Mouse (Mus musculus) embryonic facial prominence, embryonic 11.5 days (tissue): ENCODE results near the gene Rac2. TPM values are rescaled to one million over a fixed set of nuclear protein-coding genes. Genes with fewer than 3 reads are reported as not detected.
A peak's percentile ranks its signal among the peaks of the same experiment; 100 is the strongest.

ENCODE experiments used
- ATAC-seq: fragments of 200-750 bp; cut with Nextera tagmentation; replicated peaks from 2 replicates; pipeline ENCODE4 v1.8.0; 2017; ENCODE audit warnings: low read depth; ENCODE audit not compliant: insufficient number of reproducible peaks, low FRiP score, low TSS enrichment
- DNase-seq: peaks from one replicate; pipeline ENCODE4 v3.0.0-alpha.2; 2015; ENCODE audit warnings: low spot score
- H3K27ac ChIP-seq: fragments of 300-500 bp; sonication (generic); replicated peaks from 2 replicates; pipeline ENCODE4 v1.5.1; 2014; ENCODE audit warnings: mild to moderate bottlenecking, low read depth, low read length, control low read depth
- H3K27me3 ChIP-seq: fragments of 300-500 bp; sonication (generic); 2 replicates; pipeline ENCODE4 v1.6.1; 2014; ENCODE audit warnings: mild to moderate bottlenecking, low read length, moderate library complexity, mixed read lengths; ENCODE audit not compliant: control insufficient read depth, insufficient read depth
- H3K36me3 ChIP-seq: fragments of 300-500 bp; sonication (generic); replicated peaks from 2 replicates; pipeline ENCODE4 v1.6.1; 2014; ENCODE audit warnings: low read depth, mild to moderate bottlenecking, low read length, moderate library complexity, mixed read lengths; ENCODE audit not compliant: control insufficient read depth, insufficient read depth
- H3K4me1 ChIP-seq: fragments of 300-500 bp; sonication (generic); 2 replicates; pipeline ENCODE4 v1.6.1; 2014; ENCODE audit warnings: low read length, mixed read lengths; ENCODE audit not compliant: control insufficient read depth, insufficient read depth
- H3K4me2 ChIP-seq: fragments of 300-500 bp; sonication (generic); 2 replicates; pipeline ENCODE4 v1.6.1; 2014; ENCODE audit warnings: low read depth, mild to moderate bottlenecking, control low read depth, low read length, moderate library complexity
- H3K4me3 ChIP-seq: fragments of 300-500 bp; sonication (generic); 2 replicates; pipeline ENCODE4 v1.5.1; 2014; ENCODE audit warnings: low read depth, low read length, control low read depth
- H3K9ac ChIP-seq: fragments of 300-500 bp; sonication (generic); replicated peaks from 2 replicates; pipeline ENCODE4 v1.6.1; 2014; ENCODE audit warnings: mild to moderate bottlenecking, control low read depth, low read length
- H3K9me3 ChIP-seq: fragments of 300-500 bp; sonication (generic); replicated peaks from 2 replicates; pipeline ENCODE4 v1.6.1; 2016; ENCODE audit warnings: mild to moderate bottlenecking, low read length, inconsistent platforms, mixed read lengths; ENCODE audit not compliant: control insufficient read depth
- whole genome bisulfite sequencing: fragments of 180-500 bp; shearing (Covaris S2); extraction: QIAGEN DNeasy Blood & Tissue Kit; methylation state at CpG from one replicate; pipeline ENCODE4 v1.1.7; 2014; 5-methylcytosine and 5-hydroxymethylcytosine counted together
- polyA plus RNA-seq: library from polyadenylated mRNA; unstranded; fragments of >200 nt; fragmentation: Nextera tagmentation; extraction: Ambion mirVana; gene quantifications from 2 replicates; pipeline ENCODE4 v1.2.1, GENCODE M21; 2014

Gene Rac2
- polyA plus RNA-seq, 1 experiment from 2014 or later = 4.5 TPM

GRCm38 (mm10) chr15:78567608-78568120 lies 4.9 kb downstream of the Rac2 start:
- H3K9ac ChIP-seq = no peak overlapping the region
- WGBS = 72% methylated on average over 9 of the region's 9 CpGs

DNA sequence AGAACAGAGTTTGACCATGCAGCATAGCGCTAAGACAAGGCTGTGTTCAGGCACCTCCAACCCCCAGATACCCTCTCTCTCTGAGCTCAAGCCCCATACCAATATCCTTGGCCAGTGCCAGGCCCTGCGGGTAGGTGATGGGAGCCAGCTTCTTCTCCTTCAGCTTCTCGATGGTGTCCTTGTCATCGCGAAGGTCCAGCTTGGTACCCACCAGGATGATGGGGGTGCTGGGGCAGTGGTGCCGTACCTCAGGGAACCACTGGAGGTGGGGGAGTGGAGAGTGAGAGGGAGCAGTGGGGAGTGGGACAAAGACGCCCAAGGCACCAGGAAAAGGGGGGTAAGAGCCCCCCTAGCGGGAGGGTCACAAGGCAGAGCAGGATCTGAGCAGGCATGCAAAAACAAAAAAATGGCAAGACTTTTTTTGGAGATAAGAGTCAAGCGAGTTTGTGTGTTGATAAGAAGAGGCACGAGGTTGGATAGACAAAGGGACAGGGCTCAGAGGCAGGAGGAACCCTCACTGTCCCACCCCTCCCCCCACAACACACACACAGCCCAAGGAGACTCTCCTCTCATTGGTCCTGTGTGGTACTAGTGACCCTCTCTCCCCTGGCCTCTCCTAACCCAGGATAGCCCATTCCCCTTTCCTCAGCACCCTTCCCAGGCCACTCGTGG lies 7.7 kb downstream of the Rac2 start:
- no peak for ATAC-seq
- 74% methylated on average over 11 of the region's 11 CpGs for WGBS

More at GRCm38 (mm10) chr15:78567608-78568120, 4.9 kb downstream of the Rac2 start:
- H3K9me3 ChIP-seq = no peaks in the 10 kb centered on the region
- DNase-seq = no peak
- no peak overlapping the region for H3K27ac ChIP-seq
- no peak for ATAC-seq
- H3K4me2 ChIP-seq = no peak overlapping the region
- H3K4me1 ChIP-seq = no peaks in the 10 kb centered on the region
- no peaks in the 10 kb centered on the region for H3K27me3 ChIP-seq
- no peak overlapping the region for H3K4me3 ChIP-seq
- no peaks in the 10 kb centered on the region for H3K36me3 ChIP-seq

DNA sequence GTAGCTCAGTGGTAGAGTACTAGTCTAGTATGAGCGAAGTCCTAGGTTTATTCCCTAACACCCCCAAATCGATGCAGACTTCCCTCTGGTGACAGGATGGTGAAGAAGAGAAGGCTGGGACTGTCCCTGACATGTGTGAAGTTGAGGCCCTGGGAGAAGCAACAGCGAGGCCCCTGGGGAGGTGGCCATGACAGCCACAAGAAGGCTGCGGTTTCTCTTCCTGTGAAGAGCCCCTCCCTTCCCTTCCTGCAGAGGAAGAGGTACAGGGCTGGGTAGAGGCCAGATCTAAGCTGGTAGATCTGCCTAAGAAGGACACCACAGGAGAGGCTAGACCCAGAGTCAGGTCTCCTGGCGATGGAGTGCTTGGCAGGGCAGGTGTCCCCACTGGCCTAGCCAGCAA lies 8.6 kb downstream of the Rac2 start:
- Histone ChIP-seq H3K36me3 (no peaks in the 10 kb centered on the region), H3K9ac (no peak overlapping the region), H3K4me1 (no peaks in the 10 kb centered on the region), H3K9me3 (no peaks in the 10 kb centered on the region), H3K4me2 (no peak overlapping the region), H3K4me3 (no peak overlapping the region), H3K27me3 (no peaks in the 10 kb centered on the region), H3K27ac (no peak overlapping the region)
- DNase-seq (no peak), ATAC-seq (no peak)
- 77% methylated on average over 5 of the region's 5 CpGs for WGBS

More for the DNA sequence above, 7.7 kb downstream of the Rac2 start:
- H3K4me1 ChIP-seq = no peaks in the 10 kb centered on the region
- DNase-seq = no peak
- no peak overlapping the region for H3K4me3 ChIP-seq
- H3K9ac ChIP-seq = no peak overlapping the region
- no peak overlapping the region for H3K4me2 ChIP-seq
- H3K9me3 ChIP-seq = no peaks in the 10 kb centered on the region
- H3K27ac ChIP-seq = no peak overlapping the region
- H3K27me3 ChIP-seq = no peaks in the 10 kb centered on the region
- H3K36me3 ChIP-seq = no peaks in the 10 kb centered on the region

DNA sequence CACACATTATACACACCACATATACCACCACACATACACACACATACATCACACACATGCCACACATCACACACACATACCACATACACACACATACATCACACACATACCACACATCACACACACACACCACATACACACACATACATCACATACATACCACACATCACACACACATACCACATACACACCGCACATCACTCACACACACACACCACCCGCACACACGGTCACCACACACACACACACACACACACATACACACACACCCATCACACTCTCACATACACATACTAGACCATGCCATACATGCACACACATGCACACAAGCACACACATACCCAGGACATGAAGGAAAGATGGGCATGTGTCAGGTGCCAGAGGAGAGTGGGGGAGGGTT lies 9.2 kb downstream of the Rac2 start:
- Histone ChIP-seq H3K4me2 (no peak overlapping the region), H3K27ac (no peak overlapping the region), H3K27me3 (no peaks in the 10 kb centered on the region), H3K9me3 (no peaks in the 10 kb centered on the region), H3K9ac (no peak overlapping the region), H3K4me3 (no peak overlapping the region), H3K36me3 (no peaks in the 10 kb centered on the region), H3K4me1 (no peaks in the 10 kb centered on the region)
- ATAC-seq (no peak), DNase-seq (no peak)
- WGBS = 97% methylated on average over 3 of the region's 3 CpGs

DNA sequence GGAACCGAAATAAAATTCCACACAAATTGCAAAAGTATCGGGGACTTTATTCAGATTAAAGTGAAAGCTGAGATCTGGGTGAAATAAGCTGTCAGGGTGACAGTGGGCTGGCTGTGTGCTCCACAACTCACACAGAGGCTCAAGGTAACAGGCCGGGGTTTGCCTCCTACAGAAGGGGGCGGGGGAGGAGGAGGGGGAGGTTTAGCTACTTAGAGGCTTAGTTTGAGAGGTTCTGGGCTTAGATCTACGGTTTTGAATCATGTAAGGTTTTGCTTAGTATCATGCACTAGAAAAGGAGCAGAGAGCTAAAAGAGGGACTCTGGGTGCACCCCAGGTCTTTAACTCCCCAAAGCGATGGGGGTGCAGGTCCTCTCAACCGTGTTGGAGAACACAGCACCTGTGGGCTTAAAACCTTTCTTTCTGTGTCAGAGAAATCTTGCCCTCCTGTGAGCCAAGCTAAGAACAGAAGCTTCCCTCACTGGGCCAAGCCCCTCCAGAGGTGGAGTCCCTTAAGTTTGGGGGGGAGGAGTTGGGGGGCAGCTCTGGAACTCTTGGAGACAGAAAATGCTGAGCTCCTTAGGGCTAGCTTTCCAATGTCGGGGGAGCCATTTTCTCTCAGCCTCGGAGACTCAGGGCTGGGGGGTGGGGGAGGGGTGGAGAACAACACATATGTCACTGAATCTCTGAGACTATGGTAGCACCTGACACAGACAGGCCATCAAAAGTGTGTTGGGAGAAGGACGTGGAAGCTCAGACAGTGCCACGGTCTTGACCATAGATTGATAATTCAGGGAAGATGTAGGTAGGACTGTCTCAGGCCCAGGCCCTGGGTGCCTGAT lies 13.2 kb downstream of the Rac2 start:
- Histone ChIP-seq H3K4me3 (no peak overlapping the region), H3K9me3 (no peaks in the 10 kb centered on the region), H3K36me3 (no peaks in the 10 kb centered on the region), H3K27me3 (no peaks in the 10 kb centered on the region), H3K4me2 (no peak overlapping the region), H3K4me1 (no peaks in the 10 kb centered on the region), H3K27ac (no peak overlapping the region), H3K9ac (no peak overlapping the region)
- 62% methylated on average over 11 of the region's 11 CpGs for WGBS
- no peak for DNase-seq
- ATAC-seq = no peak

GRCm38 (mm10) chr15:78557693-78558535 lies 14.7 kb downstream of the Rac2 start:
- 62% methylated on average over 10 of the region's 10 CpGs for WGBS
- H3K4me1 ChIP-seq = no peaks in the 10 kb centered on the region
- H3K27me3 ChIP-seq = no peaks in the 10 kb centered on the region
- H3K27ac ChIP-seq = no peak overlapping the region
- DNase-seq (no peak), ATAC-seq (no peak)
- H3K4me2 ChIP-seq = no peak overlapping the region
- no peak overlapping the region for H3K9ac ChIP-seq
- no peaks in the 10 kb centered on the region for H3K36me3 ChIP-seq
- H3K9me3 ChIP-seq = no peaks in the 10 kb centered on the region
- no peak overlapping the region for H3K4me3 ChIP-seq

DNA sequence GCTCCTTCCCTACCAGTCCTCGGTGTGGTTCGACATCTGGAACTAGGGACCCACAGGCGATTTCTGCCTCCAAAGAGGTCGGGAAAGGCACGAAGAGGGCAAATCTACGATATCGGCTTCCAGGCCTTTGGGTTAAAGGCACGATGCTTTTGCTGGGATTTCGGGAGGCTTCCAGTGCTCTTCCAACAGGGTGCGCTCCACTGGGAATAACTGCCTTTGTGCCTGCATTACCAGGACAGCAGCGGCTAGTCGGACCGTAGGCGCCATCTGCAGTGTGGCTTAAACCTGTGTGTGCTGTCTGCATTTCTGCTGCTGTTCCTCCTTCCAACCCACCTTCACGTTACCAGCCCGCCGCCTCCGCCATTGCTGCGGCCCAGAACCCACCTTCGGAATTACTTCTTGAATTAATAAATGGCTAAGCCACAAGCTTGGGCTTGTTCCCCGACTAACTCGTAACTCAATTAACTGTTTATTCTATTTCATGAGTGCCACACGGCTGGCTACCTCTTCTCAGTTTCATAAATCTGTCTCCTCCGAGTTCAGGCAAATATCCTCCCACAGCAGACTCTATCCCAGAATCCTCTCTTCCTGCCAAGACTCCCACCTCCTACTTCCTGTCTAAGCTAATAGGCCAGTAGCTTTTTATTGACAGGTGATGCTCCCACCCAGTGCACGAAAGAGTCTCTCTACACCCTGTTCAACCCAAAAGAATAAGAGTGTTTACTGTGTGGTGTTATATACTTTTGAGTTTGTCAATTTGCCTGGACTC lies 17.9 kb downstream of the Rac2 start:
- no peak overlapping the region for H3K9ac ChIP-seq
- no peak for ATAC-seq
- no peak overlapping the region for H3K4me2 ChIP-seq
- H3K4me3 ChIP-seq = no peak overlapping the region
- no peaks in the 10 kb centered on the region for H3K27me3 ChIP-seq
- 58% methylated on average over 25 of the region's 25 CpGs for WGBS
- no peaks in the 10 kb centered on the region for H3K4me1 ChIP-seq
- no peaks in the 10 kb centered on the region for H3K9me3 ChIP-seq
- no peaks in the 10 kb centered on the region for H3K36me3 ChIP-seq
- no peak overlapping the region for H3K27ac ChIP-seq
- peak; percentile 36 for DNase-seq
